Mouse (Mus musculus): ENCODE data around the gene Zfp74. TPM values are rescaled to one million over a fixed set of nuclear protein-coding genes. Genes with fewer than 3 reads are reported as not detected.
"Not testable (repeated sequence)": the region's sequence is repeated elsewhere in the genome, so short reads cannot be mapped to it uniquely, and the experiment has no call there.

Gene Zfp74
- polyA plus RNA-seq (2012; rRNA removed): 1.2 and 1.7 TPM in 2 replicates

GRCm38 (mm10) chr7:29953513-29954401 is at the start of gene Zfp74:
Gene Zfp74 (minus strand): TSS chr7:29954089.
- WGBS: under 1% methylated on average over 52 of the region's 52 CpGs
- peak; percentile 66 for DNase-seq (ENCODE audit: low read depth, low spot score)

DNA sequence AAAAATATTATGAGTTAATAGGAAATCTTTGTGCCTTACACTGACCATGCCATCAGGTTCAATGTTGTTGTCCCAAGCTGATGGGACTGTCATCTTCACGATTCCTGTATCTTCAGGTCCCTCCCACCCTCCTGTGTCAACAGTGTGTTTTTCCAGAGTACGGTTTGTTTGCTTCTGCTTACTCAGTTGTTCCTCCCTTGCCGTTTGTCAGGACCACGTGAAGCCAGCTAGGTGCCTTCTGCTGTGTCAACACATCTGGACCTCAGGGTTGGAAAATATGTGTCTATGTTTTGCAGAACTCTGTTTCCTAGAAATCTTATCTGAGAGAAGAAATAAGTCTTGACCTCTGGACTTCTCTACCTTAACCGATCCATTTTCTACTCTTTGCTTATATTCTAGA is 46.7 kb upstream of the Zfp74 start:
- no peak for DNase-seq (ENCODE audit: low read depth, low spot score)
- WGBS: 33% methylated on average over 5 of the region's 5 CpGs

DNA sequence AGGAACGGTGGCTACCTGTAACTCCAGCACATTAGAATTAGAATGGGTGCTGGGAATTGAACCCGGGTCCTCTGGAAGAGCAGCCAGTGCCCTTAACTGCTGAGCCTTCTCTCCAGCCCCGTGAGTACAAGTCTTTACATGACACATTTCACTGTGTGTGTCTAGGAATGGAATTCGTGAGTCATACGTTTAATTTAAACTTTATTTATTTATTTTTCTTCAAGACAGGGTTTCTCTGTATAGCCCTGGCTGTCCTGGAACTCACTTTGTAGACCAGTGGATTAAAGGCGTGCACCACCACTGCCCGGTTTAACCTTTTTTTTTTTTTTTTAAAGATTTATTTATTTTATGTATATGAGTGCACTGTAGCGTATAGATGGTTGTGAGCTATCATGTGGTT is 41.2 kb upstream of the Zfp74 start:
- 79% methylated on average over 8 of the region's 8 CpGs for WGBS
- no peak for DNase-seq (ENCODE audit: low read depth, low spot score)

GRCm38 (mm10) chr7:29993340-29993739 is 39.5 kb upstream of the Zfp74 start:
- 96% methylated on average over 9 of the region's 9 CpGs for WGBS
- DNase-seq (ENCODE audit: low read depth, low spot score): no peak

DNA sequence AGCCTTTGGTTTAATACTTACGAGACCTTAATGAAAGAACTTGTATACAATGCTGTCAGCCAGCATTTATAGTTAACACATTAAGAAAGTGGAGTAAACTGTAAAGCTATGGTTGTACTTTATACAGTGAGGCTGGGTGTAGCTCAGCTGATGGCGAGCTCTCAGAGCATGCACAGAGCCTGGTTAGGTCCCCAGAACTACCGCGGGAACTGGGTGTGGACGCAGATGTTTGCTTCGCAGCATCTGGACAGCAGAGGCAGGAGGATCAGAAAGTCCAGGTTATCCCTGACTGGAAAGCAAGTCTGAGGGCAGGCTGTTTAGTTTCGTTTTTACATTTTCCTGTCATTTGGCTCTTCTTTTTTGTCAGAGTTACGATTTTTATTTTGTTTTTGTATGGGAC is 38.8 kb upstream of the Zfp74 start:
- DNase-seq (ENCODE audit: low read depth, low spot score): no peak
- 86% methylated on average over 8 of the region's 8 CpGs for WGBS

- 33% methylated on average over 11 of the region's 11 CpGs for WGBS
- DNase-seq (ENCODE audit: low read depth, low spot score): peak; percentile 32
Measured at GRCm38 (mm10) chr7:29989031-29989430, 35.1 kb upstream of the Zfp74 start.

DNA sequence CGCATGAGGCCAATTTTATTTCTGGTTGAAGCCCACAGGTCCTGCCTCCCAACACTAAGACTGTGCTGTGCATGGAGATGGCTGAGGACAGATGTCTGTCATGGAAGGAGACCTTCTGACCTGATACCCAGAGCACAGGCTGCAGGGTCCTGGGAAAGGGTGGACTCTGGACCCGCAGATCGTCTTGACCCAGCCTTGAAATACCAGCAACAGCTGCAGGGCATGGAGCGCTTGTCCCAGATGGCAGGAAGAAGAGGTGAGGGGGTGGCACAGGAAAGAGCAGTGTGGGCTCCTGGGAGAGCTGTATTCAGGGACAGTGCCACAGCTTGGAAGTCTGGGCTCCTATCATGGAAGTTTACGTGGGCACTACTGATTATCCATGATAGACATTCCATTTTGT is 33.7 kb upstream of the Zfp74 start:
- WGBS: 79% methylated on average over 5 of the region's 5 CpGs
- no peak for DNase-seq (ENCODE audit: low read depth, low spot score)

- WGBS: 48% methylated on average over 8 of the region's 8 CpGs
- no peak for DNase-seq (ENCODE audit: low read depth, low spot score)
Measured at GRCm38 (mm10) chr7:29986101-29986500, 32.2 kb upstream of the Zfp74 start.

GRCm38 (mm10) chr7:29983690-29984380 is 29.9 kb upstream of the Zfp74 start, which contains the start of gene Zfp568:
Gene Zfp568 (plus strand): TSS chr7:29983955.
- under 1% methylated on average over 62 of the region's 62 CpGs for WGBS
- DNase-seq (ENCODE audit: low read depth, low spot score): peak; percentile 67

DNA sequence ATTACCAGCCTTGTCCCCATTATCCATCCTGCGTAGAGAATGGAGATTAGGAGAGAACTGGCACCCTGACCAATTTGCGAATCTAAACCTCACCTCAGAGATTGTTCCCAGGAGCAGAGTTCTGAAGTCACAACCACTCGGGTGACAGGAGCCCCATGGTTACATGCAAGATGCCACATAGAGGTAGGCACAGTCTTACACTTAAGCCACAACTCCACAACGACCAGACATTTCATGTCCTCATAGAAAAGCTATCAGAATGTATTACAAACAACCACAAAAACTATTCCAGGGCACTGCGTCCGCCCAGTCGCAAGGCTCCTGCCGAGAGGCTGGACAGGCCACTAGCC is 29.4 kb upstream of the Zfp74 start:
- under 1% methylated on average over 8 of the region's 8 CpGs for WGBS
- DNase-seq (ENCODE audit: low read depth, low spot score): no peak

DNA sequence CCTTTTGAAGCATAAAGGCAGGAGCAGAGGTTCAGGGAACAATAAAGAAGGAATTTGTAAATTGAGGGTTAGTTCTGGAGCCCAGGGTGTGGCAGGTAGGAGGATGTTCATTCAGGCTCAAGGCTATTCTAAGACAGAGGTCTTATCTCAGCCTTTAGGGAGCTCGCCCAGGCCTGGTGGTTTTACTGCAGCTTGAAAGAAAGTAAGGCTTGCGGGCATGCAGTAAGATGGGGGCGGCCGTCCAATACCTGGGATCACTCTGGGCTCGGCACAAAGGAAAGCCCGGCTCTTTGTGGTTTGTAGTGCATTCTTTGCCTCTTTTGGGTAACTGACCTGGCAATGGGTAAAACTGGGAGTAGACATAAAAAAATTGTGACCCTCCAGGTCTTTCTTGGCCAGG is 29.0 kb upstream of the Zfp74 start:
- no peak for DNase-seq (ENCODE audit: low read depth, low spot score)
- 19% methylated on average over 6 of the region's 6 CpGs for WGBS

GRCm38 (mm10) chr7:29982341-29982740 is 28.5 kb upstream of the Zfp74 start:
- 79% methylated on average over 4 of the region's 4 CpGs for WGBS
- no peak for DNase-seq (ENCODE audit: low read depth, low spot score)

GRCm38 (mm10) chr7:29981860-29982259 is 28.0 kb upstream of the Zfp74 start:
- no peak for DNase-seq (ENCODE audit: low read depth, low spot score)
- WGBS: 86% methylated on average over 3 of the region's 3 CpGs

DNA sequence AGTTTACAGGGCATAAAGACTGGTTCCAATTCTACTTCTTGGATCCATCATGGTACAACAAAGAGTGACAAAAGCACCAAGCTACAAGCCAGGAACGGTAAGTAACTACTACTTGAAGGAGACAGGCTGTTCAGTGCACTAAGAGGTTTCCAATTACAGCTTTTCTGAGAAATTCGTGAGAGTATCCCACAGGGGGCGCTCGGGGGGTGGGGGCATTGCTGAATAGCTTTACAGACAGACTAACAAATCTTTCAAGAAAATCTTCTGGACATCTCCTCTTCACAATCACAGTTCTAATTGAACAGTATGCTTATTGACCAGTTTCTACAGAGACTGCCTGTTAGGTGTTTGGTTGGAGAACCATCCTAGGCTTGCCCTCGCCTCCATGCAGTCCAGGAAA is 27.6 kb upstream of the Zfp74 start:
- WGBS: 36% methylated on average over 5 of the region's 5 CpGs
- no peak for DNase-seq (ENCODE audit: low read depth, low spot score)

- WGBS: 93% methylated on average over 1 of the region's 1 CpGs
- DNase-seq (ENCODE audit: low read depth, low spot score): no peak
Measured at GRCm38 (mm10) chr7:29980761-29981160, 26.9 kb upstream of the Zfp74 start.

GRCm38 (mm10) chr7:29970686-29971085 is 16.8 kb upstream of the Zfp74 start:
- DNase-seq (ENCODE audit: low read depth, low spot score): no peak
- WGBS: 79% methylated on average over 9 of the region's 9 CpGs

DNA sequence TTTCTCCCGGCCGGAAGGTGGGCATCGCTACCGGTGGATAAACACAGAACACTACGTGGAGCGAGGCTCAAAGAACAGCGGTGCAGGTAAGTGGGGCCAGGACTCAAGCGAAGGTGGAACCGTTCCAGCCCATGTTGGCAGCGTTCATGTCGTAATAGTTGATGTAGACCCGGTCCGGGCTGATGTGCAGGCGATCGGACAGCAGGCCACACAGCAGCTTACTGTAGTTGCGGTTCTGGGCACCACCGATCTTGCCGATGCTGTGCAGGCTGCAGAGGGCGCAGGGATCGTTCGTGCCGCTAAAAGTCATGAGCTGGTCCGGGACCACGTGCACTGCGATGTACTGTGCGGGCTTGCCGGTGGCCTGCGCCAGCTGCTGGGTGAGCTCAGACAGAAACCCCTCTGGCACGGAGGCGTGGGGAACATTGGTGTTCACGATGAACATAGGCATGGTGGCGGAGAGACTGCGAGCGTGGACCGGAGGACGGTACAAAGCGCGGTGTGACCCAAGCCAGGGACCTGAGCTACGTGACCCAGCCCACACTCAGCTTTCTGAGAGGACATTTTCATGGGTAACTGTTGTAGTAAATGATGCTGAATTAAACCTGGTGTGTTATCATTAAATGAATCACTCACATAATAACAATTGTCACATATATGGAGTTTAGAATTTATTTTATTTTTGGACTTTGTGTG is 11.4 kb upstream of the Zfp74 start:
- not testable (repeated sequence) for DNase-seq (ENCODE audit: low read depth, low spot score)
- 62% methylated on average over 39 of the region's 39 CpGs for WGBS

DNA sequence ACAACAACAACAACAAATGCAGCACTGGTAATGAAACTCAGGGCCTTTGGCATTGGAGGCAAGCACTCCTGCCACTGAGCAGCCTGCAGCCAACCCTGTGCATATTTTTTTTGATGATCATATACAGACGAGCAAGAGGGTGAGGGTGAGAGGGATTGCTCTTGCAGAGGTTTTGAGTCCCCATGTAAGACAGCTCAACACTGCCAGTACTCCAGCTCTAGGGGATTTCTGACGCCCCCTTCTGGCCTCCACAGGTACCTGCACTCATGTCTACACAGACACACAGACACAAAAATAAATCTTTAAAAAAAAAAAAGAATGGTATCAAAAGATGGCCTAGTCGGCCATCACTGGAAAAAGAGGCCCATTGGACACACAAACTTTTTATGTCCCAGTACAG is 5.1 kb upstream of the Zfp74 start:
- DNase-seq (ENCODE audit: low read depth, low spot score): no peak
- WGBS: 54% methylated on average over 3 of the region's 3 CpGs

DNA sequence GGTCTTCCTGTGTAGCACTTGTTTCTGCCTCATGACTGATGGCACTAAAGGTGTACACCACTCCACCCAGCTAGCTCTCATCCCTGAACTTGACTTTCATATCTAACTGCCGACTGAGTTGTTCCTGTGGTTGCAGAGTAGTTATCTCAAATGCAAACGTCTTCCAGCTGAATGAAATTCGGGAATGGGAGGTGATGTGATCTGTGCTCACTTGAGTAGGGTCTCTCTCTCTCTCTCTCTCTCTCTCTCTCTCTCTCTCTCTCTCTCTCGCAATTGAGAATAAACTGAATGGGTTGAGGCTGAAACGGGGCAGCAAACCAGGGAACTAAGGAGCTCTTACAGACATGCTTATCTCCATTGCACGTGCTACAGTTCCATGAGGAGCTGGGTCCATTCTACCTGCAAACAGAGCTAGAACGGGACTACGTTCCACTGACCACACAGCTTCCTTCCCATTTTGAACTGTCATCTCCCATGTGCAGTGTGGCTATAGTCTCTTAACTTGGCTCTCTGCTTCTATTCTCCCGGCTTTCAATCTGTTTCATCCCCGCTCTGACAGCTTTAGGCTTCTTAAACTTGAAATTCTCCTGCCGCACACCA is 4.3 kb upstream of the Zfp74 start:
- no peak for DNase-seq (ENCODE audit: low read depth, low spot score)
- 81% methylated on average over 11 of the region's 11 CpGs for WGBS

DNA sequence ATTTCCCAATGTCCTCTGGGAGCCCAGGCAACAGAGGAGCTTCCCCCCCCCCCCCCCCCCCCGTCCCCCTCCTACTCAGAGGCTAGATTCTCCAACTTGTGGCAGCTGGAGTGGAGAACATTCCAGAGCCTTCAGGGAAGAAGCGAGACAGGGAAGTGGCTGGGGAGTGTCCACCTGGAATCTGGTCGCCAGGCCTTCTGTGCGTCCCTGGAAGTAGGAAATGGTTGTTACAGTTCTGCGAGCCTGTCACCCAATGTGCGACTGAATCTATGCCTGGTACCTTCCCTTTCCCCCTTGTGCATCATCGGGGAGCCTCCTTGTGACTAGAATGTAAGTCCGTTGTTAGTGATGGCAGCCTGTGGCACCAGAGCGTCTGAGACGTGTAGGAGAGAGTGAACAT is 2.4 kb upstream of the Zfp74 start:
- no peak for DNase-seq (ENCODE audit: low read depth, low spot score)
- WGBS: 45% methylated on average over 9 of the region's 10 CpGs
